Mouse (Mus musculus): ENCODE measurements around the gene Adgrl3.

The Adgrl3 gene

DNA sequence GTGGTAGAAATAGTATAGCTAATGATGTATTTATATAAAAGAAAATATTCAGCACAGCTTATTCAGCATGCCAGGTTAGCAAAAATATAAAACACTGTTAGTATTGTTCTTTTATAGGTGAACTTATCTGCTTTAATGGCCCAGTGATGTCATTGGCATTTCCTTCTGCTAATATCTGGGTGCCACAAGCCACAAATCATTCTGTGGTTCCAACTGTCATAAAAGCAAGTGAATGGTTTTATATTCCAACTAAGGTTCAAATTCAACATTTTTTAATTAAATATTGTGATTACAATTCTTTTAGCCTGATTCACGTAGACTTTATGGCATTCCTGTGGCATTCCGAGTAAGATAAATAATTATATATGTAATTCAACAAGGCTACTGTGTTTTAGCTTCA is 205.5 kb downstream of the Adgrl3 start:
- DNase-seq (ENCODE audit: low read depth in 1 of 2, low spot score in 2 of 2), result no peak

DNA sequence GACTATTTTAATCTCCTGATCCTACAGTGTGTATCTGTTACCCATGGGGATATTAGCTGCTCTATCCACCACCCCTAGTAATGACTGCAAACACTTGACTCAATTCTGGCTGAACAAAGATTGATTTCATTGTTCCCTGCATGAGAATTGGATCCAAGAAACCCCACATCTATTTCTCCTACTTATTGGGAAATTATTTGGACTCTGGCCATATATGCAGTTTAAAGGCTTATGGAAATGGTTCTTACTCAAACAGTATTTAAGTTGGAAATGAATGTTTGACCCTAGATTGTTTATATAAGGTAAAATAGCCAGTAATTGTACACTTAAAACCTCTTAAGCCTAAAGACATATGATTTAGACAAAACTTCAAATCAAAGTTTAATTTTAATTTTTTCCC is 207.3 kb downstream of the Adgrl3 start:
- DNase-seq (ENCODE audit: low read depth in 1 of 2, low spot score in 2 of 2), result no peak

DNA sequence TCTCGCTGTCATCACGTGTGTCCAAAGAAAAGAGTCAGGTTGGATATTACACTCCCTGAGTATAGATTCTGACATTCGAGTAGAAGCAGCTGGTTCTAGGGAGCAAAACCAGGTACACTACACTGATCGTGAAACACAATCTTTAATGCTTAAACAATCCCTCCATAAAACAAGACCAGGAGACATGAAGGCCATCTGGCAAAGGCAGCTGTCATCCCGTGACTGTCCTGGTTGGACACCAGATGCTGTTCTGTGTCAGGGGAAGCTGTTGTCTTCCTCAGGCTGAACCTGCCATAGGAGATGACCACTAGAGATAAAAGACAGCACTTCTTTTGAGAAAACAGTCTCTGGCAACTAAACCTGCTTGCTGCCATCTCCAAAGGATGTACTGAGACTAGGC is 228.8 kb downstream of the Adgrl3 start:
- no peak for DNase-seq (ENCODE audit: low read depth in 1 of 2, low spot score in 2 of 2)

DNA sequence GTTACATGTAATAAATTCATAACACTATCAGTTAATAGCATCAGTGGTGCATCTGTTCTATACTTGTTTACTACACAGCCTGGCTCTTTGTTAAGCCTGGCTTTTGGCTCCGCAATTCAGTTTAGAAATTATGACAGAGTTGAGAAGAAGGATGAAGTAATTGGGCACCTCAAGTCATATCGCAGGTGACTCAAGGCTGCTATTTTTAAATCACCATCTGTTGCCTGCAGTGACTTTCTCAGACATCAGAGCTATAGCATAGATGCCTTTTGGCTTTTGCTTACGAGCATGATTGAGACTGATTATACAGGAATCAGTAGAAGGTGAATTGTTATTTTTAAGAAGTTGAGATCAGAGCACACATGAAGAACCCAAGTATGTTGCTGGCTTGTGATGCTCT is 236.2 kb downstream of the Adgrl3 start:
- DNase-seq (ENCODE audit: low read depth in 1 of 2, low spot score in 2 of 2), result no peak

DNA sequence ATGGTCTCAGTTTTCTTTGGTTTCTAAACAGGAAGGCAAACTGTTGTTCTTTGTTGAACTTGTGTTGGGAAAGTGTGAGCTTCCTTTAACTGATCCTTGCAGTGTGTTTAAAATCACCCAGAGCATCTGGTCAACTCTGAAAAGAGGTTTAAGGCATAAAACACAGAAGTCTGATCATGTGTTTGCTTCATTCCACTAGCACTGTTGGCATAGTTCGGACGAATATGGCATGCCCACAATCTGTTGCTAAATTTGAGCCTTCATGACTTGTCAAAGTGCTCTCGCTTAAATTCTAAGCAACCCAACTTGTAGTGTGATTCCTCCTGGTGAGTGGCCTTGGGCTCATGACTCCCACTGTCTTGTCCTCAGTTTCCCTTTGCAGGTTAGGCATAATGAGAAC is 249.8 kb downstream of the Adgrl3 start:
- no peak for DNase-seq (ENCODE audit: low read depth in 1 of 2, low spot score in 2 of 2)

DNA sequence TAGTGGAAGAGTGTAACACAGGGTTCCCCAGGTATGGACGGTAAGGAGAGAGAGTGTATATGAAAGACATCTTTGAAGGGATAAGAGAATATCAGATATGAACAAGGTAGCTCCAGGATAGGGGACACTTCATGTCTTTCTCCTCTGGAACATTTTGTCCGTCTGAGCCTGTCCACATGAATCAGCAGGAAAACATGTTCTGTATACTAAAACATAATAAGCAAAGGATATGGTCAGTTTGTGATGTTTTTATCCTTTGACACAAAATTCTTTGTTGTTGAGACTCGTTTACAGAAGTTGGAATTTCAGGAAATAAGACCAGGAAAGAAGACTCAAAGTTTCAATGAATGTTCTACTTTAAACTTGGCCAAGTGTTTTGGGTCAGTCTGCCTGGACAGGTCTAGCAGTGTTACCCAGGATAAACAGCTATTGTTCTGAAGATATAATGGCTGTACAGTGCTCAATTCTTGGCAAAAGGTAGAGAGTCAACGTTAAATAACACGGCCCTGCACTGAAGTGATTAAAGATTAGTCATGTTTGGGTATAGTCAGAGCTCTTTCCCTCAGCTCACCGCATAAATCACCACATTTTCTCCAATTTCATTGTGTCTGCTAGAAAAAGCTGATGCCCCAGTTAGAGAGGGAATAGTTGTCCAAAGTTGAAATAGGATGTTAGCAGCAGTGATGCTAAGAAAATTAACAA is 255.6 kb downstream of the Adgrl3 start:
- DNase-seq (ENCODE audit: low read depth in 1 of 2, low spot score in 2 of 2), result no peak

DNA sequence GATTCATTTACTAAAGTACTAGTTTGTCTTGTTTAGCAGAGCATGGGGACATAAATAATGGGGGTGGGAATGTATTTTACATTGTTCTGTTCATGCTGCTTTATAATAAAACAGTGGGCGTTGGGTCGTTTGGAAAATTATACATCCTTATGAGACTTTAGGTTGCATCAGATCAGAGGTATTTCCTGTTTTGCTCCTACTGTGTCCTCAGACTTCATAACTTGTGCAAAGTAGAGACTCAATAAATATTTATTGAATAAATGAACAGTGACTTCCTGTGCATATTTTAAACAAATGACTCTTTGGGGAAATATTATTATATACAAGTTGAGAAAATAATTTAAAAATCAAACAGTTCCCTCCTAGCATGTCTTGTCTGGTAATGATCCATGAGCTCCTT is 259.3 kb downstream of the Adgrl3 start:
- no peak for DNase-seq (ENCODE audit: low read depth in 1 of 2, low spot score in 2 of 2)

DNA sequence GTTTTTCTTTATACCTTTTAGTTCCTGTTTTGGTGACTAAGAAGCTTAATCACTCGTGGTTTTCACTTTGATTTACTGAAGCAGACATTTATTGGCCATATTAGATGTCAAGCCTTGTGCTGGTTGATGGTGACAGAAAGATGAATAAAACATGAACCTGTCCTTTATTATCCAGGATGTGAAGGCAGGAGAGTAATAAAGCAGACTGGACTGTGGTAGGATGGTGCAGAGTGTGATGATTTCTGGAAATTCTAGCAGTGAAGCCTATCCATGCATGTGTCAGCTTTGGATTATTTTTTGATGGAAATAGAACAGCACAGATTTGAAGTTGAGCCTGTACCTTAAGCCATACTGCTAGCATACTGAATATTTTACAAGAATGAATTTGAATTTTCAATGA is 265.7 kb downstream of the Adgrl3 start:
- DNase-seq (ENCODE audit: low read depth in 1 of 2, low spot score in 2 of 2), result no peak

DNA sequence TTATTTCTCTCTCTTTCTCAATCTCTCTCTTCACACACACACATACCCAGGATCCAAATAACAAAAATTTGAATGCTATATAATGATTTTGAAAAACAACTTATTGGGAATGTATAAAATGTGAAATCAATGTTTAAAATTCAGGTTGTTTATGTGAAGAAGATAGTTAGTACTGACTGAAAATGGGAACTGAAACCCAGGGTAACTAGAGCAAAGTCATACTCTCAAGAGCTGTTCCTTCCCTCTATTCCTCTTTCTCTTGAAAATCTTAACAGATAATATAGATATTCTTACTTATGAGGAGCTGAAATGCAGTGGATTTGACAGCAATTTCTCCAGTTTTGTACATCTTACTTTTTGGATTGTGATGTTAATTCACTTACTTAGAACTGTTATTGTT is 281.9 kb downstream of the Adgrl3 start:
- no peak for DNase-seq (ENCODE audit: low read depth in 1 of 2, low spot score in 2 of 2)

DNA sequence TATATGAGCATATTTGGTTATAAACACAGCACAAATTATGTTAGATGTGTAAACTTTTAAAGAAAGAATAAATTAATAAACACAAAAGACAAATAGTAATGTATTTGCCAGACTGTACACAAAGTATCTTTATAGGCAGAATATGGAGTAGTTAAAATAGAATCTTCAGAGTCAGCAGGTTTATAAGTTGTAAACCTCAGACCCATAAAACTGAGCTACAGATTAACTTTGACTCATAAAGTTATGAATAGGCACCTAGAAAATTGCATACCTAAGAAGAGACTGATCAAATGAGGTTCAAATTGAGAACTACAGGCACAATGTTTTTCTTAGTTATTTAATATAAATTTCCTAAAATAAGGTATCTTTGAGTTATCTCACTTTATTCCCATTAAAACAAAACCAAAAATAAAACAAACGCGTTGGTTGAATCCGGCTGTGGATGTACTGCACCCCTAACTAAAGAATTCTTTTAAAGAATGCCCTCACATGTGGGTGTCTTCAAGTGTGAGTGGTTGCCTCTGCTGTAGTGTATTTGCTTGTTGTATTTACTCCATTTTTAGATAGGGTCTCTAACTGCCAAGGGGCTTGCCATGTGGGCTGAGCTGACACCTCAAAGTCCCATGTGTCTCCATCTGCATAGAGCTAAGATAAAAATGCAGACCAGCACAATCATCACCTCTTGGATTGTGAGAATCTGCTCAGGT is 297.6 kb downstream of the Adgrl3 start:
- DNase-seq (ENCODE audit: low read depth in 1 of 2, low spot score in 2 of 2), result no peak

DNA sequence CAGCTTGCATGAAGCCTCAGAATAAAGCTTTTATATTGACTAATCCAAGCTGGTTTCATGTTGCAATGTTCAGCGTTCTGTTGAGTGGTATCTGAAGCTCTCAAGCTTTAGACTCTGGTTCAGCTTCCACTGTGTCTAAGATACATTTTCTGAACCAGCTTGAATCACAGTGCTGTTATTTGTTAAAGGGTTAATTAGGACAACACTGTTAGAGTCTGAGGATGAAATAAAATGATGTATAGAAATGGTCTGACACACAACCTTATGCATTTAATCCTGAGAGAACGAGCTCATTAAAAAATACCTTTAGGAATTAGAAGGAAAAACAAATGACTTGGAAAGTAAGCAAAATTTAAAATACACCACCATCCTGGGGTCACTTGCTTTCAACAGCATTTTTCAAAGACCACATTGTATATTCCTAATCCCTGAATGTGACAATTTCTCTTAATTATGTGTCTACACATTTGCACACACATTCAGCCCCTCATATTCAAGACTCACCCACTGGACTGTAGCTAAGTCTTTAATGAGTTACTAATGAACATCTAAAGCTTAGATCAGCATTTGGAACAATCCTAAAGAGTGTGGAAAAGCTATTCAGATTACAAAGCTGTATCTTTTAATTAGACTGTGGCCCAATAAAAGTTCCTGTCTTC is 301.5 kb downstream of the Adgrl3 start:
- no peak for DNase-seq (ENCODE audit: low read depth in 1 of 2, low spot score in 2 of 2)

DNA sequence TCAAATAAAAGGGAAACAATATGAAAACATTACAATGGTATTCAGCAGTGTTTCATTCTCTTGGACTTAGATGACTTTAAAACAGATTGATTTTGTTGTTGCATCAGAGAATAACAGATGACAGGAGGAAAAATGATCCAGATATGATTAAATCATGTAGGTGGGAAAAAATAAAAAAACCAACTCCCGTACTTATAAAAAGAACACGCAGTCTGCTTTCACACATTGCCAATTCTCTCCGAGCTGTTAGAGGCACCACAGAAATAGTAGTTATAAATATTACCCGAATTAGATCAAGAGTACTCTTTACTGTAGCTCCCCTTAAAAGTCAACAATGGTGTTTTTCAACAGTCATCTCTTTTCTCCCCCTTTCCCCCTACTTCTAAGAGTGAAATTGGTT is 302.1 kb downstream of the Adgrl3 start:
- DNase-seq (ENCODE audit: low read depth in 1 of 2, low spot score in 2 of 2), result no peak

DNA sequence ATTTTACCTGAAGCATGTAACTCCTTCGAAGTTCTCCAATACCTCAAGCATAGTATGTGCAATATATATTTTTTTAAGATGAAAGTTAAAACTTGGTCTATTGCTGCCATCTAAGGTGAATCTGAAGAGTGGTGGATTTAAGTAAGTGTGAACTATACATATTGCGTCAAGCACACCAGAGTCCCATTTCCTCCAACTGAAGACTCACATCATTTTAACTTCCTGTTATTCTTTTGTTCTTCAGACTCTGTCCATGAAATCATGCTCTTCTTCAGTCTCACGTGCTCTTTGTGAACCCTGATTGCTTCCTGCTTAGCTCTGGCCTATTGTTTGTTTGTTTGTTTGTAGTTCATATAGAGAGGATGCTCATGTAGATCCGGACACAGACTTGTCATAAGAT is 307.0 kb downstream of the Adgrl3 start:
- DNase-seq (ENCODE audit: low read depth in 1 of 2, low spot score in 2 of 2), result no peak

DNA sequence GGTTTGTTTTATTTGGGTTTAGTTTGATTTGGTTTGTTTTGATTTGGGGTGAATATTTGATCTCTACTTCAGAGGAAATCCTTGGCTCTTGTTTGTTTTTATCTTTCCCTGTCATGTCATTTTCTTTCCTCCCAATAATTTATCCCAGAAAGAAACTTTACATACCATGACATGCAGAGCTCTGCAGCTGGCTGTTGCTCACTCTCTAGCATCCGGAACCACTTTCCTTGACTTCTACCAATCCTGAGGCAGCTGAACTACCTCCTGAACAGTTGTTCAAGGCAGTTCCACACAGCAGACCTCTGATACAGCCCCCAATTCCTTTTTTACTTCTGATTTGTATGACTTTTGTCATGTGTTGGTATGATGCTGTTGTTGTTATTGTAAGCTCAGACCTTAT is 307.5 kb downstream of the Adgrl3 start:
- DNase-seq (ENCODE audit: low read depth in 1 of 2, low spot score in 2 of 2), result no peak

DNA sequence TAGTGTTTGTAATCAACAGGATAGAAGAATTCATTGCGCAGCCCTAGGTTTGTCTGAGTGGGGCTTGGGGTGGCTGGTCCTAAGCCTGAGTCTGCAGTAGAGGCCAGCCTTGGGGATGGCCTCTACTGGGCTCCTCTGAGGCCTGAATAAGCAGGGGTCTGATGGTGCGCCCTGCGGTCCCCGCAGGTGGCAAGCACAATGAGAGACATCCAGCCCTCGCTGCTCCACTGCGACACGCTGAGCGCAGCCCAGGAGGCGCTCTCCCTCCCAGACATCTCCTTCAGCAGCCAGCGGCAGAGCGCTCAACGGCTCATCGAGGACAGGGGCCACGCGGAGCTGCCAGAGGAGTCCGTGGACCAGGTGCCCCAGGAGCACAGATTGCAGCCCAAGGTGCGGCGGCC is 309.6 kb downstream of the Adgrl3 start:
- DNase-seq (ENCODE audit: low read depth in 1 of 2, low spot score in 2 of 2), result no peak

DNA sequence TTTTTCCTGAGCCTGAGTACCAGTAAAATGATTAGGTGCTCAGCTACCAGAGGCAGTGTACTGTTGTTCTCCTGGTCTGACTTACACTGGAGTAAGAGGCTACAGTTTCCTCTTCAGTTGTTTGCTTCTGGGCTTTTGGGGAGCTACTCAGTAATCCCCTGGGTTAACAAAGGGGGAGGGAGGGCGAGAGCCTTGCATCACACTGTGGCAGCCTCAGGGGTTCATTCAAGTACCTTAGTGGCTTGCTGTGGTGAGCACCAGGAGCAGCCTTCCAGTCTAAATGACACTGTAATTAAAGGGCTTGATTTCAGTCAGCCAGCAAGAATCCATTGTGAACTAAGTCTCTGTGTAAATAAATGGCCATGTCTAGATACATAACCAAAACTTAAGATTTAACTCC is 324.4 kb downstream of the Adgrl3 start:
- DNase-seq (ENCODE audit: low read depth in 1 of 2, low spot score in 2 of 2), result no peak

DNA sequence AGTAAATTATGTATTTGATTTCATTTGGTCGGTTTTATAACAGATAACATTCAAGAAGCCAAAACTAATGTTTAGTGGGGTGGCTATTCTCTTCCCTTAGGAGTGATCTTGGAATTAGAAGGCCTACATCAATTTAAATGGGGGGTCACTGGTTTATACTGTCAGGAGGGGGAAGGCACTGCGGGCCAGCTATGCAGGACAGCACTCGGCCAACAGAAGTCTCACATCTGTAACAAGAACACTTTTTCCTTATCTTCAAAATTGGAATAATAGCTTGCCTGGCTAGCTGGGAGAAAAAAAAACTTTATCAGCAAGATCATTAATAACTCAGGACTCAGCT is 325.1 kb downstream of the Adgrl3 start:
- DNase-seq (ENCODE audit: low read depth in 1 of 2, low spot score in 2 of 2), result no peak

DNA sequence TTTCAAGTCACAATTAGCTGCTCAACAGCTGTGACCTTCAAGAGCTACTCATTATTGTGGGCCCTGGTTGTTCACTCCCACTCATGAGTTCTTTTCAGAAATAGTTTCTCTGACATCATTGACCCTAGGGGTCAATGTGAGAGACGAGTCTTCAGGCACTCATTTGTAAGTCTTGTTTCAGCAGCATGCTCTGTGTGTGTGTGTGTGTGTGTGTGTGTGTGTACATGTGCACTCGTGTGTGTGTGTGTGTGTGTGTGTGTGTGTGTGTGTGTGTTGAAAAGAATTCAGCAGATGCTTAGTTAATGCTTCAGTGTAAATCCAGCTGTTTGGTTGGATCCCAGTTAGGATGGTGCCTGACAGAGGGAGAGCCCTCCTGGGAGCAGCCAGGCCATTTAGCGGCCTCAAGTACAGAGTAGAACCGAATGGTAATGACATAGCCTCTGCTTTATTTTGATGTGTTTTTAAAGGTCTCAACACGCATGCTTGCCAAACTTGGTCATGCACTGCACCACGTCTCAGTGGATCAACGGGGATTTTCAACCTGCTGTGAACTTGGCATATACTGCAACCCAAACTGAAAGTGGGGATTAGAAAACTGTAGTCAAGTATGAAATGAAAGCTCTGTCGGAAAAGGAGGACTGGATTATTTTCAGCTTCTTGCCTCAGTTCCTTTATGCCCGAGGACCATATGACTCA is 325.6 kb downstream of the Adgrl3 start:
- no peak for DNase-seq (ENCODE audit: low read depth in 1 of 2, low spot score in 2 of 2)

DNA sequence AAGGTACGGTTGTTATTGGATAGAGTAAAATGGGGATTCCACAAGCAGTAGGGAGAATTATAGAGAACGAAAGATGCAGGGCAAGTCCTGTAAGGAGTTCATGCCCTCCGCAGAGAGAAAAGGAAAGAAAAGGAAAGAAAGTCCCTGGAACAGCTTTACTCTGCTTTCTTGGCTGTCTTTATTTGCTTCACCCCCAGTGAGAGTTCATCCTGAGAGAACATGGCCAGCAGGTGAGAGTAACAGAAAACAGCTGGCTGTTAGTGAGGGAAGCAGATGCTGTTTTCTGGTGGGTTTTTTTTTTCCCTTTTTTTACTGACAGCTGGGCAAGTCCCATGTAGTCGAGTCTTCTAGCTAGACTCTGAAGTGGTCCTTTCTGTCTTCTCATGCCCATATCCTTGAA is 327.6 kb downstream of the Adgrl3 start:
- DNase-seq (ENCODE audit: low read depth in 1 of 2, low spot score in 2 of 2), result no peak

DNA sequence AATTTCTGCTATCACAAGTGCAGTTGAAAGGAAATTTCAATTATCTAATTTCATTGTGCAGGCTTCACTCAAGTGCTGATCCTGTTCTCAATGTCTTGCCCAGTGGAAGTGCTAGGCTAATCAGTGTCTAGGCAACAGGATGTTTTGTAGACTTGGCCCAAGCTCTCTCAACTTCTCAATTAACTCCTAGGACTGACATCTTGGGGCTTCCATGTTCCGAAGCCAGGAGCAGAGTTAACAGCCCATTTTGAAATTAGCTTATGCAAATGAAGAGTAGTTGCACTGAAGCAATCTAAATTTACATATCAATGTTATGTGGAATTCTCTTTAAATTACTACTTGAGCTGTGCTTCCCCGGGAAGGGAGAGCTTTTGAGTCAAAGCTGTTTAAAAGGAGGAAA is 339.6 kb downstream of the Adgrl3 start:
- DNase-seq (ENCODE audit: low read depth in 1 of 2, low spot score in 2 of 2), result no peak

DNA sequence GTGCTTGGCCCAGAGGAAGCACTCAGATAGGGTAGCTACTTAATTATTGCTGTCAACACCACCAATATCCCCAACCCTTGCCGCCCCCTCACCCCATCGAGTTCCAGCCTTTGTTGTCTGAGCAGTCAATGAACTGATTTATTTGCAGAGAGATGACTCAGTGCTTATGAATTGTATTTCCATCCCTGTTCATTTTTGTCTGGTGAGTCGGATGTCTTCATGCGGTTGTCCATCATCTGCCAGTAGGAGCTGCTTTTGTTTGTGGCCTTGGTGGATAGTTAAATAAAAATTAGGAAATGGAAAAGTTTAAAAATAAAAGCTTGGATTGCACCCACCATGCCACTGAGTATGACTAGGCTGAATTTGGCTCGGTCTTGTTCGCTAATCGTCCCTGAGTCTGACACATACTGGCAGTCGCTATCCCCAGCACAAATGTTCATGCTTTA is 344.3 kb downstream of the Adgrl3 start:
- DNase-seq (ENCODE audit: low read depth in 1 of 2, low spot score in 2 of 2), result no peak

DNA sequence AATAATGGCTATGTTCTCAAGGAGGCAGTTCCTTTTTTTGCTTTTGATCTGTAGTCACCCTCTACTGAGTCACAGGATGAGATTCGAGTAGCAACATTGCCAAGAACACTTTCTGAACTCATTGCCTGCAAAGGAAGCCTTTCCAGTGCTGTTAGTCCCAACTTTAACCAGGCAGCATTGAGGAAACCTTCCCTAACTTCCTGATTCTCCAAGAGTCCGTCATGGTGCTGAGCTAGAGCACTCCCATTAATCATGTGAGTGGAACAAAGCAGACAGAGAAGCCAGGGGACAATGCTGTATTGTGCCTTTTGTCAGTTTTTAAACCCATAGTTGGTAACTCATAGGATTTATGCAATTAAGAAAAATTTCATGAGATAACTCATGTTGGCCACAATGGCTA is 345.3 kb downstream of the Adgrl3 start:
- no peak for DNase-seq (ENCODE audit: low read depth in 1 of 2, low spot score in 2 of 2)
